Mouse (Mus musculus) liver, adult 2 months (tissue): ENCODE measurements at regions not wholly inside any gene's neighbourhood (a gene's known extent, or its start where the extent isn't known, plus 50 kb on each side); places are given as distances from the start of the nearest gene placed in this dataset.

Source experiments
- DNase-seq: peaks from one replicate; pipeline ENCODE4 v3.0.0-alpha.2; 2011; ENCODE audit warnings: low read depth, low spot score; ENCODE audit errors: extremely low read depth
- H3K27ac ChIP-seq: fragments of 200-500 bp; replicated peaks from 2 replicates; pipeline ENCODE4 v1.5.1; 2012; ENCODE audit warnings: low read depth, mild to moderate bottlenecking, control low read depth, inconsistent platforms, low read length; ENCODE audit not compliant: insufficient read depth
- H3K27me3 ChIP-seq: fragments of 200-500 bp; 2 replicates; pipeline ENCODE4 v1.6.1; 2012; ENCODE audit warnings: mild to moderate bottlenecking, moderate library complexity, low read length, inconsistent platforms; ENCODE audit not compliant: control insufficient read depth, insufficient read depth
- H3K36me3 ChIP-seq: fragments of 200-500 bp; 2 replicates; pipeline ENCODE4 v1.6.1; 2012; ENCODE audit warnings: low read length, inconsistent platforms; ENCODE audit not compliant: control insufficient read depth, insufficient read depth
- H3K4me1 ChIP-seq: fragments of 200-500 bp; 2 replicates; pipeline ENCODE4 v1.6.1; 2011; ENCODE audit warnings: low read length; ENCODE audit not compliant: control insufficient read depth, insufficient read depth
- H3K4me3 ChIP-seq: fragments of 200-500 bp; 2 replicates; pipeline ENCODE4 v1.5.1; 2011; ENCODE audit warnings: low read depth, mild to moderate bottlenecking, control low read depth, low read length, moderate library complexity; ENCODE audit not compliant: insufficient read depth
- H3K79me2 ChIP-seq: fragments of 200-500 bp; 2 replicates; pipeline ENCODE4 v1.6.1; 2012; ENCODE audit warnings: inconsistent platforms, mild to moderate bottlenecking, low read length, moderate library complexity; ENCODE audit not compliant: control insufficient read depth, insufficient read depth
- H3K9ac ChIP-seq: fragments of 200-500 bp; 2 replicates; pipeline ENCODE4 v1.6.1; 2012; ENCODE audit warnings: low read depth, mild to moderate bottlenecking, control low read depth, inconsistent platforms, low read length
- CTCF ChIP-seq: fragments of 200-500 bp; IDR thresholded peaks from 2 replicates; pipeline ENCODE4 v1.5.1; 2011; ENCODE audit warnings: low read depth, low read length, control low read depth
- POLR2A ChIP-seq: fragments of 200-500 bp; IDR thresholded peaks from 2 replicates; pipeline ENCODE4 v1.6.1; 2011; ENCODE audit warnings: low read length, control low read depth; ENCODE audit not compliant: insufficient read depth; ENCODE audit errors: extremely low read depth
- WGBS: fragments of 180-500 bp; shearing (Covaris S2); methylation state at CpG from one replicate; pipeline ENCODE4 v1.1.7; 2018; 5-methylcytosine and 5-hydroxymethylcytosine counted together

DNA sequence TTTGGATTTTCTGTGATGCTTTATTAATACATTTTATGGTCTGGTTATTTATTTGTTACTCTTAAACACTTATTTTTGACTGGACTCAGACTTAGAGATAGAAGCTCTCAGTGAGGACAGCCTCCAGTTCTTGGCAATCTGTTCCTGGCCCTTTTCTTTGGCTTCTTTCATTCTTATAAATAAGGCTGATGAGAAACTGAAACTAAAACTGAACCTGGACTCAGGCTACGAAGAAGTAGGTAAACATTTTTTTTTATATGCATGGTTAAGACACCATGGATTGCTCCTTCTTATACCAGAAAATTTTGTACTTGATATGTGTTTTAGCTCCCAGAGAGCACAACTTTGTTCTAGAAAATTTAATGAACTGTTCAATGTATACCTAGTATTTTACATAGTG, 293.4 kb upstream of the Ndst3 start:
- 19% methylated on average over 1 of the region's 1 CpGs for WGBS
- H3K9ac ChIP-seq = no peak overlapping the region
- TF ChIP-seq POLR2A = no peak
- TF ChIP-seq CTCF = no peak
- H3K27me3 ChIP-seq = no peaks in the 10 kb centered on the region
- no peak overlapping the region for H3K27ac ChIP-seq
- no peak for DNase-seq
- H3K4me3 ChIP-seq = no peak overlapping the region
- H3K4me1 ChIP-seq = no peaks in the 10 kb centered on the region
- H3K36me3 ChIP-seq = no peaks in the 10 kb centered on the region
- no peaks in the 10 kb centered on the region for H3K79me2 ChIP-seq

DNA sequence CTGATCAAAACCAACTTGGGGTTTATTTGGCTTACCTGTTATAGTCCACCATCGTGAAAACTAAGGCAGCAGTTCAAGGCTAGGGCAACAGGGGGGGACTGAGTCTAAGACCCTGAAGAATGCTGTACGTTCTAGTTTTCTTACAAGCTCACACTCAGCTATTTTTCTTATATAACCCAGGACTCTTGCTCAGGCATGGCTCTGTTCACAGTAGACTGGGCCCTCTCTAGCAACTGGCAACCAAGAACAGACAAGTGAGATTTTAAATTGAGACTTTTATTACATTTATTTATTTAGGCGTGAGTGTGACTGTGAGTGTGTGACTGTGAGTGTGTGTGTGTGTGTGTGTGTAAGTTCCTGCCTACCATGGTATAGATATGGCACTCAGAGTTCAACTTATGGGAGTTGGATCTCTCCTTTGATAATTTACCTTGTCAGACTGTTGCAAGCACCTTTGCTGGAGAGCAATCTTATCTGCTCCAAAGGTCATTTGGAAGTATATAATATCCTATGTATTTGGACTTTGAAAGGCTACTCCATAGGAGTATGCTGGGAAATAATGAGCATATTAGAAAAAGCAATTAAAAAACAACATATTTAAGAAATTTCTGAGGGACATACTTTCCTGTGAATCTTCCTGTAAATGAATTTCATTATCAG, 309.4 kb upstream of the Ndst3 start:
- Histone ChIP-seq H3K4me1 (no peaks in the 10 kb centered on the region), H3K27ac (no peak overlapping the region), H3K79me2 (no peaks in the 10 kb centered on the region), H3K4me3 (no peak overlapping the region), H3K27me3 (no peaks in the 10 kb centered on the region), H3K9ac (no peak overlapping the region), H3K36me3 (no peaks in the 10 kb centered on the region)
- TF ChIP-seq POLR2A (no peak), CTCF (no peak)
- WGBS = 72% methylated on average over 3 of the region's 3 CpGs
- DNase-seq = no peak

DNA sequence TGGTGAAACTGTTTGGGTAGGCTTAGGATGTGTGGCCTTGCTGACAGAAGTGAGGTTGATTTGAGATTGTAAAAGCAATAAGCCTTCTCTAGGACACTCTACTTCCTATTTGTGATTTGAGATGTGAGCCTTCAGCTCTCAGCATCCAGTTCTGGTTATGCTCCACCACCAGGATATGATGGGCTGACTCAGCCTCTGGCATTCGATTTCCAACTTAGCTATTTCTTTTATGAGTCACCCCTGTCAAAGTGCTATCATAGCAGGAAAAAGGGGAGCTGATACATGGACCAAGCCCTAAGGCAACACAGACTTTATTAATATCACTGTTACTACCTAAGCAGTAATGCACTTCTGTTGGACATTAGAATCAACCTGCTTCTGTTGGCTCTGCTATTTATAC, 310.2 kb upstream of the Ndst3 start:
- WGBS = 54% methylated on average over 1 of the region's 1 CpGs
- Histone ChIP-seq H3K27me3 (no peaks in the 10 kb centered on the region), H3K4me1 (no peaks in the 10 kb centered on the region), H3K27ac (no peak overlapping the region), H3K9ac (no peak overlapping the region), H3K4me3 (no peak overlapping the region), H3K36me3 (no peaks in the 10 kb centered on the region), H3K79me2 (no peaks in the 10 kb centered on the region)
- TF ChIP-seq CTCF = no peak
- no peak for TF ChIP-seq POLR2A
- DNase-seq = no peak

DNA sequence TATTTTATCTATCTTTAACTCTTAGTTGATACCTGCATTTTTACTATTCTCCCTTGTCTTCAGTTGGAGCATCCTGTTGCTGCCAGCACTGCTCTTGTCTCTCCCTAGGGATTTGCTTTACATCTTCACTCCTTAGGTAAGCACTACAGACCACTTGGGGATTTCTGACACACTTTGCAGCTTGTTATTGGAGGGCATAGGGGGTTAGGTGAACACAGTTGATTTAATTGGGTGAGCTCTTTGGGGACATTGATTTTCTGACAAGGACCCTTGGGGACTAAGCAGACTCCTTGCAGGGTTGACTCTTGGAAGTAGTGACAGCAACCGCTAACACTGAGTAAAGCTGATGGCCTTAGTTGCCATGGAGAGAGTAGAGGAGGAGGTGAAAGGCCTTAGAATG, 309.0 kb upstream of the Tram1l1 start:
- Histone ChIP-seq H3K27ac (no peak overlapping the region), H3K4me1 (no peaks in the 10 kb centered on the region), H3K9ac (no peak overlapping the region), H3K79me2 (no peaks in the 10 kb centered on the region), H3K4me3 (no peak overlapping the region), H3K27me3 (no peaks in the 10 kb centered on the region), H3K36me3 (no peaks in the 10 kb centered on the region)
- TF ChIP-seq CTCF (no peak), POLR2A (no peak)
- no peak for DNase-seq
- whole genome bisulfite sequencing = 84% methylated on average over 1 of the region's 1 CpGs

DNA sequence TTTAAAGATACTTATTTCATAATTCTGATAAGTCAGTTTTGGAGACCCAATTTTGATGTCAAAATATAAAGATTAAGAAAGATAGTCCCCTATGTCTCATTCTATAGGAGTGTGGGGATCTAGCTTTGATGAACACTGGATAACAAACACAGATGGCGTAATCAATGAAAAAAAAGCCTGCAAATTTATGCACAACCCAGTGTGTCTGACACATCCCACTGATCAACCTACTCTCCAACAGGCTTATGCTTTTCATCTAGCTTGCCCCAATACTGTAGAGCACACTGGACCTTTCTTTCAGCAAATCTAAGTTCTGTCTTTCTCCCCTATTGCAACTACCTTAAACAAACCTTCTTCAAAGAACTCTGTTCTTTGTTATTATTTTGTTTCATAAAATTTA, 302.0 kb upstream of the Tram1l1 start:
- no peak for DNase-seq
- no peaks in the 10 kb centered on the region for H3K27me3 ChIP-seq
- no peak overlapping the region for H3K9ac ChIP-seq
- H3K36me3 ChIP-seq = no peaks in the 10 kb centered on the region
- H3K4me3 ChIP-seq = no peak overlapping the region
- H3K79me2 ChIP-seq = no peaks in the 10 kb centered on the region
- H3K4me1 ChIP-seq = no peaks in the 10 kb centered on the region
- TF ChIP-seq CTCF (no peak), POLR2A (no peak)
- WGBS = 89% methylated on average over 1 of the region's 1 CpGs
- no peak overlapping the region for H3K27ac ChIP-seq

DNA sequence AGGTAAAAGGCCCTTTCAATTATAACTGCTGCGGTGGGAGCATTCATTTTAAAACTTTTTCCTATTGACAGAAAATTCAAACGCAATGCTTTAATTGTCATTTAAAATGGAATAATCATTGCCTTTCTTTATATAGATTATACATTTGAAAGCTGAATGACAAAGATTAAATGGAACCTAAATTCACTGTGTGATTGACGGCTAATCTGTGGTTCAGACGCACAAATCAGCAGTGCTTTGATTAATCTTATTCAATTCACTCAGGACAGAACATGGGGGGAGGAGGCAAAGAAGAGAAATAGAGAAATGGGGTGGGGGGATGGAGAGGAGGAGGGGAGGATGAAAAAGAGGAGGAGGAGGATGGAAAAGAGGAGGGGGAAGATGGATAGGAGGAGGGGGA, 294.5 kb upstream of the Tram1l1 start:
- 83% methylated on average over 4 of the region's 4 CpGs for WGBS
- no peak overlapping the region for H3K9ac ChIP-seq
- H3K4me3 ChIP-seq = no peak overlapping the region
- no peaks in the 10 kb centered on the region for H3K79me2 ChIP-seq
- TF ChIP-seq CTCF (no peak), POLR2A (no peak)
- no peaks in the 10 kb centered on the region for H3K4me1 ChIP-seq
- no peaks in the 10 kb centered on the region for H3K36me3 ChIP-seq
- no peaks in the 10 kb centered on the region for H3K27me3 ChIP-seq
- no peak for DNase-seq
- no peak overlapping the region for H3K27ac ChIP-seq
